19 mouse cellular contexts compared by ENCODE assay signal in the genomic region with DNA sequence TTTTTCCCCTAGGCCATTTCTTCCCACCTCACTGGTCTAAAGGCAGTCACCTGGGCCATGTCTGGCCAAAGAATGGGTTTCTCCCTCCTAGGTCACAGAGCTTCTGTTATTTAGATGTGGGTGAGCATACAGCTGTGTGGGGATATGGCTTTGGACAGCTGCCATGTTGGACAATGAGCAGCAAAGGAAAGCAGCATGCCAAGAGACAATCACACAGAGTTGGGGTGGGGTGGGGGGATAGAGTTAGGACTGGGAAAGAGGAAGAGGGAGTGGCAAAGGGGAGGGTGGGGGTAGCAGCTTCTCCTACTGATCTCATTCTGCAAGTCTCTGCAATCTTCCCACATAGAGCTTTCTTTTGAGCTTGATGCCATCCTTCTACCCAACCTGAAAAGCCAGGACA.
"Had no signal": no experiment of that assay in that cellular context is flagged by ENCODE, and none has a peak within 500 bp of the region (broad histone marks: within the 10 kb centered on the region; RNA-seq: fewer than 3 reads in every experiment).

No protein-coding gene starts in this region.

- H3K9ac ChIP-seq: intestine, embryonic 15.5 days; kidney, embryonic 15.5 days; limb, embryonic 13.5 days; liver, embryonic 13.5 days; midbrain, embryonic 12.5 days; midbrain, embryonic 15.5 days; neural tube, embryonic 13.5 days; stomach, embryonic 15.5 days had no signal

- H3K27ac ChIP-seq: intestine, embryonic 15.5 days; kidney, embryonic 15.5 days; left cerebral cortex, adult 2 months; limb, embryonic 13.5 days; liver, embryonic 13.5 days; macrophage; midbrain, embryonic 12.5 days; midbrain, embryonic 15.5 days; neural tube, embryonic 13.5 days; stomach, embryonic 15.5 days had no signal

- H3K9me3 ChIP-seq: intestine, embryonic 15.5 days; kidney, embryonic 15.5 days; limb, embryonic 13.5 days; liver, embryonic 13.5 days; midbrain, embryonic 12.5 days; midbrain, embryonic 15.5 days; neural tube, embryonic 13.5 days; stomach, embryonic 15.5 days had no signal

- H3K27me3 ChIP-seq: intestine, embryonic 15.5 days; kidney, embryonic 15.5 days; limb, embryonic 13.5 days; liver, embryonic 13.5 days; midbrain, embryonic 12.5 days; midbrain, embryonic 15.5 days; neural tube, embryonic 13.5 days; stomach, embryonic 15.5 days had no signal

- ATAC-seq: intestine, embryonic 15.5 days; midbrain, embryonic 15.5 days had no signal

- DNase-seq: kidney, adult 11 months; kidney, adult 8-10 months; kidney, postnatal 25 days; layer of hippocampus, postnatal 36 days; left cerebral cortex, postnatal 4 days; liver, embryonic 13.5 days; retina, postnatal 1 day; right cerebral cortex, postnatal 25 days; spleen, adult 18-20 months; thymus, postnatal 36 days had no signal

- H3K4me3 ChIP-seq: intestine, embryonic 15.5 days; kidney, embryonic 15.5 days; left cerebral cortex, adult 2 months; limb, embryonic 13.5 days; liver, embryonic 13.5 days; midbrain, embryonic 12.5 days; midbrain, embryonic 15.5 days; neural tube, embryonic 13.5 days; stomach, embryonic 15.5 days had no signal

- H3K36me3 ChIP-seq: intestine, embryonic 15.5 days; kidney, embryonic 15.5 days; limb, embryonic 13.5 days; liver, embryonic 13.5 days; midbrain, embryonic 12.5 days; midbrain, embryonic 15.5 days; neural tube, embryonic 13.5 days; stomach, embryonic 15.5 days had no signal

- H3K4me2 ChIP-seq: intestine, embryonic 15.5 days; kidney, embryonic 15.5 days; limb, embryonic 13.5 days; liver, embryonic 13.5 days; midbrain, embryonic 12.5 days; midbrain, embryonic 15.5 days; neural tube, embryonic 13.5 days; stomach, embryonic 15.5 days had no signal

- H3K4me1 ChIP-seq: intestine, embryonic 15.5 days; kidney, embryonic 15.5 days; limb, embryonic 13.5 days; midbrain, embryonic 12.5 days; midbrain, embryonic 15.5 days; stomach, embryonic 15.5 days had no signal
